Mouse (Mus musculus): ENCODE results near the gene P2ry2. TPM values are rescaled to one million over a fixed set of nuclear protein-coding genes. Genes with fewer than 3 reads are reported as not detected.

Gene P2ry2
- total and polyA plus RNA-seq, 3 experiments = 0.87 to 1.7 (median 1.4) TPM

GRCm38 (mm10) chr7:100952686-100953085 is 60.0 kb downstream of the P2ry2 start:
- no peak for DNase-seq (ENCODE audit: extremely low read depth)
- Histone ChIP-seq H3K4me3 (replicated peaks in 1 of 3; ENCODE audit: low read depth in 2 of 3, low read length in 2 of 3, poor library complexity in 1 of 3) (no peak overlapping the region), H3K4me2 (ENCODE audit: insufficient read depth, low read depth, poor library complexity, severe bottlenecking) (no peak overlapping the region), H3K36me3 (replicated peaks in 1 of 2; ENCODE audit: control insufficient read depth in 1 of 2, insufficient read depth in 1 of 2, low read length in 1 of 2) (no peaks in the 10 kb centered on the region), H3K27ac (ENCODE audit: insufficient read depth, low read depth) (no peak overlapping the region), H3K9me3 (replicated peaks; ENCODE audit: low read length) (no peaks in the 10 kb centered on the region), H3K27me3 (replicated peaks) (no peaks in the 10 kb centered on the region), H3K79me2 (replicated peaks; ENCODE audit: control insufficient read depth, extremely low read depth, insufficient read depth, poor library complexity, severe bottlenecking) (no peaks in the 10 kb centered on the region), H3K4me1 (ENCODE audit: control insufficient read depth in 1 of 2, insufficient read depth in 2 of 2) (peaks cover 10 to 18% of the 10 kb centered on the region in 2 experiments), H3K9ac (ENCODE audit: insufficient read depth, low read depth) (no peak overlapping the region)
- no peak for TF ChIP-seq JUN (IDR thresholded peaks at IDR 0.05; ENCODE audit: insufficient read depth, low read depth, low read length)
- no peak for TF ChIP-seq MEF2A (IDR thresholded peaks at IDR 0.05; ENCODE audit: borderline replicate concordance, low read depth, low read length)
- TF ChIP-seq POLR2AphosphoS2 (IDR thresholded peaks at IDR 0.05; ENCODE audit: low read depth, low read length) = no peak
- TF ChIP-seq POLR2A (IDR thresholded peaks at IDR 0.05; ENCODE audit: low read depth, low read length) = no peak
- TF ChIP-seq SMC3 (IDR thresholded peaks at IDR 0.05; ENCODE audit: low read depth, low read length) = no peak
- TF ChIP-seq E2F4 (IDR thresholded peaks at IDR 0.05; ENCODE audit: insufficient replicate concordance, low read depth, low read length) = no peak
- TF ChIP-seq ZMIZ1 (IDR thresholded peaks at IDR 0.05; ENCODE audit: low read depth, low read length) = no peak
- TF ChIP-seq ZKSCAN1 (IDR thresholded peaks at IDR 0.05; ENCODE audit: borderline replicate concordance, low read depth, low read length) = no peak
- no peak for TF ChIP-seq RCOR1 (conservative IDR thresholded peaks at IDR 0.05; ENCODE audit: low read depth, low read length)
- no peak for TF ChIP-seq PAX5 (IDR thresholded peaks at IDR 0.05; ENCODE audit: low read length)
- no peak for TF ChIP-seq TCF12 (IDR thresholded peaks at IDR 0.05; ENCODE audit: low read depth, low read length)
- in situ Hi-C loops (cut with MboI; ENCODE audit: low pct_ligation_motif_present, low pct_unique_long_range_greater_than_20kb, low sequenced_read_pairs) (no loop called here), dilution Hi-C loops (cut with MboI; ENCODE audit: extremely low pct_ligation_motif_present, extremely low pct_unique_long_range_greater_than_20kb, low sequenced_read_pairs) (no loop called here)

GRCm38 (mm10) chr7:100951903-100952302 is 60.8 kb downstream of the P2ry2 start:
- dilution Hi-C loops (cut with MboI; ENCODE audit: extremely low pct_ligation_motif_present, extremely low pct_unique_long_range_greater_than_20kb, low sequenced_read_pairs) = no loop called here
- Histone ChIP-seq H3K9me3 (replicated peaks; ENCODE audit: low read length) (no peaks in the 10 kb centered on the region), H3K4me1 (ENCODE audit: control insufficient read depth in 1 of 2, insufficient read depth in 2 of 2) (peaks cover 10 to 18% of the 10 kb centered on the region in 2 experiments), H3K4me2 (ENCODE audit: insufficient read depth, low read depth, poor library complexity, severe bottlenecking) (no peak overlapping the region), H3K27me3 (replicated peaks) (no peaks in the 10 kb centered on the region), H3K4me3 (replicated peaks in 1 of 3; ENCODE audit: low read depth in 2 of 3, low read length in 2 of 3, poor library complexity in 1 of 3) (no peak overlapping the region), H3K9ac (ENCODE audit: insufficient read depth, low read depth) (no peak overlapping the region), H3K79me2 (replicated peaks; ENCODE audit: control insufficient read depth, extremely low read depth, insufficient read depth, poor library complexity, severe bottlenecking) (no peaks in the 10 kb centered on the region), H3K36me3 (replicated peaks in 1 of 2; ENCODE audit: control insufficient read depth in 1 of 2, insufficient read depth in 1 of 2, low read length in 1 of 2) (no peaks in the 10 kb centered on the region), H3K27ac (ENCODE audit: insufficient read depth, low read depth) (no peak overlapping the region)
- in situ Hi-C loops (cut with MboI; ENCODE audit: low pct_ligation_motif_present, low pct_unique_long_range_greater_than_20kb, low sequenced_read_pairs) = no loop called here
- no peak for TF ChIP-seq MEF2A (IDR thresholded peaks at IDR 0.05; ENCODE audit: borderline replicate concordance, low read depth, low read length)
- no peak for TF ChIP-seq CHD1 (IDR thresholded peaks at IDR 0.05; ENCODE audit: low read depth, low read length)
- no peak for TF ChIP-seq CHD2 (IDR thresholded peaks at IDR 0.05; ENCODE audit: low read length)
- no peak for TF ChIP-seq POLR2AphosphoS2 (IDR thresholded peaks at IDR 0.05; ENCODE audit: low read depth, low read length)
- TF ChIP-seq SIN3A (IDR thresholded peaks at IDR 0.05; ENCODE audit: low read length) = no peak
- DNase-seq (ENCODE audit: extremely low read depth) = no peak

GRCm38 (mm10) chr7:100950481-100951010 is 62.1 kb downstream of the P2ry2 start:
- no peak overlapping the region for H3K27ac ChIP-seq (ENCODE audit: insufficient read depth, low read depth)

More at GRCm38 (mm10) chr7:100950481-100951010, 62.1 kb downstream of the P2ry2 start:
- Histone ChIP-seq H3K4me2 (ENCODE audit: insufficient read depth, low read depth, poor library complexity, severe bottlenecking) (no peak overlapping the region), H3K9me3 (replicated peaks; ENCODE audit: low read length) (no peaks in the 10 kb centered on the region), H3K9ac (ENCODE audit: insufficient read depth, low read depth) (no peak overlapping the region), H3K4me3 (replicated peaks in 1 of 3; ENCODE audit: low read depth in 2 of 3, low read length in 2 of 3, poor library complexity in 1 of 3) (no peak overlapping the region), H3K4me1 (ENCODE audit: control insufficient read depth in 1 of 2, insufficient read depth in 2 of 2) (peaks cover 10 to 18% of the 10 kb centered on the region in 2 experiments), H3K79me2 (replicated peaks; ENCODE audit: control insufficient read depth, extremely low read depth, insufficient read depth, poor library complexity, severe bottlenecking) (no peaks in the 10 kb centered on the region), H3K27me3 (replicated peaks) (no peaks in the 10 kb centered on the region), H3K36me3 (replicated peaks in 1 of 2; ENCODE audit: control insufficient read depth in 1 of 2, insufficient read depth in 1 of 2, low read length in 1 of 2) (no peaks in the 10 kb centered on the region)
- in situ Hi-C loops (cut with MboI; ENCODE audit: low pct_ligation_motif_present, low pct_unique_long_range_greater_than_20kb, low sequenced_read_pairs) (no loop called here), dilution Hi-C loops (cut with MboI; ENCODE audit: extremely low pct_ligation_motif_present, extremely low pct_unique_long_range_greater_than_20kb, low sequenced_read_pairs) (no loop called here)
- TF ChIP-seq MYC (IDR thresholded peaks at IDR 0.05; ENCODE audit: low read depth, low read length) (no peak), SIN3A (IDR thresholded peaks at IDR 0.05; ENCODE audit: low read length) (no peak), ELF1 (IDR thresholded peaks at IDR 0.05; ENCODE audit: low read depth, low read length) (0 out of 2 replicates have a peak, but pooled peaks have one; percentile 51), MEF2A (IDR thresholded peaks at IDR 0.05; ENCODE audit: borderline replicate concordance, low read depth, low read length) (no peak), BHLHE40 (IDR thresholded peaks at IDR 0.05; ENCODE audit: low read depth, low read length) (peak; percentile 60), MXI1 (IDR thresholded peaks at IDR 0.05; ENCODE audit: low read depth, low read length) (no peak), NRF1 (IDR thresholded peaks at IDR 0.05; ENCODE audit: low read depth, low read length) (peak; percentile 62), NELFE (IDR thresholded peaks at IDR 0.05; ENCODE audit: low read depth, low read length) (no peak), PAX5 (IDR thresholded peaks at IDR 0.05; ENCODE audit: low read length) (no peak), ETS1 (conservative IDR thresholded peaks at IDR 0.05; ENCODE audit: low read depth, low read length) (0 out of 2 replicates have a peak, but pooled peaks have one; percentile 25), UBTF (IDR thresholded peaks at IDR 0.05; ENCODE audit: low read depth, low read length) (no peak), JUN (IDR thresholded peaks at IDR 0.05; ENCODE audit: insufficient read depth, low read depth, low read length) (no peak), TBP (conservative IDR thresholded peaks at IDR 0.05; ENCODE audit: low read depth, low read length) (0 out of 2 replicates have a peak, but pooled peaks have one; percentile 31)
- no peak for DNase-seq (ENCODE audit: extremely low read depth)
